Mouse (Mus musculus) kidney, embryonic 15.5 days (tissue): ENCODE measurements around the gene Rab11fip5. TPM values are rescaled to one million over a fixed set of nuclear protein-coding genes. Genes with fewer than 3 reads are reported as not detected.

Source experiments
- ATAC-seq: fragments of 200-750 bp; cut with Nextera tagmentation; replicated peaks from 2 replicates; pipeline ENCODE4 v1.8.0; 2017; ENCODE audit warnings: moderate TSS enrichment; ENCODE audit not compliant: low FRiP score
- H3K27ac ChIP-seq: fragments of 300-500 bp; sonication (generic); 2 replicates; pipeline ENCODE4 v1.5.1; 2015; ENCODE audit warnings: mild to moderate bottlenecking, inconsistent platforms
- H3K27me3 ChIP-seq: fragments of 300-500 bp; sonication (generic); 2 replicates; pipeline ENCODE4 v1.6.1; 2015; ENCODE audit warnings: inconsistent platforms
- H3K36me3 ChIP-seq: fragments of 300-500 bp; sonication (generic); 2 replicates; pipeline ENCODE4 v1.6.1; 2015; ENCODE audit warnings: inconsistent platforms
- H3K4me1 ChIP-seq: fragments of 300-500 bp; sonication (generic); 2 replicates; pipeline ENCODE4 v1.6.1; 2015; ENCODE audit warnings: inconsistent platforms
- H3K4me2 ChIP-seq: fragments of 300-500 bp; sonication (generic); 2 replicates; pipeline ENCODE4 v1.6.1; 2015; ENCODE audit warnings: moderate library complexity, mild to moderate bottlenecking, inconsistent platforms
- H3K4me3 ChIP-seq: fragments of 300-500 bp; sonication (generic); replicated peaks from 2 replicates; pipeline ENCODE4 v1.5.1; 2015; ENCODE audit warnings: mild to moderate bottlenecking, inconsistent platforms
- H3K9ac ChIP-seq: fragments of 300-500 bp; sonication (generic); 2 replicates; pipeline ENCODE4 v1.6.1; 2015; ENCODE audit warnings: mild to moderate bottlenecking, inconsistent platforms
- H3K9me3 ChIP-seq: fragments of 300-500 bp; sonication (generic); replicated peaks from 2 replicates; pipeline ENCODE4 v1.6.1; 2016; ENCODE audit warnings: inconsistent platforms
- WGBS: fragments of 180-500 bp; shearing (Covaris S2); methylation state at CpG from one replicate; pipeline ENCODE4 v1.1.7; 2015; ENCODE audit warnings: mixed read lengths; 5-methylcytosine and 5-hydroxymethylcytosine counted together
- polyA plus RNA-seq: library from polyadenylated mRNA; unstranded; fragments of >200 nt; fragmentation: Nextera tagmentation; extraction: Ambion mirVana; gene quantifications from 2 replicates; pipeline ENCODE4 v1.2.1, GENCODE M21; 2015

Rab11fip5 gene
- polyA plus RNA-seq, 1 experiment from 2014 or later, result 13.8 TPM

- peak overlapping the region; percentile 15 for H3K4me3 ChIP-seq
- no peaks in the 10 kb centered on the region for H3K27me3 ChIP-seq
- WGBS, result 74% methylated on average over 6 of the region's 6 CpGs
- H3K4me1 ChIP-seq, result peaks cover 66% of the 10 kb centered on the region
- H3K36me3 ChIP-seq, result no peaks in the 10 kb centered on the region
- ATAC-seq, result no peak
- peak overlapping the region; percentile 94 for H3K4me2 ChIP-seq
- H3K9ac ChIP-seq, result 0 out of 2 replicates have a peak overlapping the region, but pooled peaks have one; percentile 21
- H3K9me3 ChIP-seq, result no peaks in the 10 kb centered on the region
- no peak overlapping the region for H3K27ac ChIP-seq
Observed at GRCm38 (mm10) chr6:85371859-85372405, 2.5 kb downstream of the Rab11fip5 start.

GRCm38 (mm10) chr6:85370666-85371430 is 3.6 kb downstream of the Rab11fip5 start:
- no peaks in the 10 kb centered on the region for H3K36me3 ChIP-seq
- ATAC-seq, result no peak
- H3K27ac ChIP-seq, result no peak overlapping the region
- H3K4me2 ChIP-seq, result no peak overlapping the region
- no peak overlapping the region for H3K4me3 ChIP-seq
- H3K9me3 ChIP-seq, result no peaks in the 10 kb centered on the region
- H3K27me3 ChIP-seq, result no peaks in the 10 kb centered on the region
- peaks cover 74% of the 10 kb centered on the region for H3K4me1 ChIP-seq
- H3K9ac ChIP-seq, result no peak overlapping the region
- WGBS, result 95% methylated on average over 9 of the region's 9 CpGs

GRCm38 (mm10) chr6:85370041-85370440 is 4.4 kb downstream of the Rab11fip5 start:
- peaks cover 68% of the 10 kb centered on the region for H3K4me1 ChIP-seq
- no peaks in the 10 kb centered on the region for H3K36me3 ChIP-seq
- H3K27me3 ChIP-seq, result no peaks in the 10 kb centered on the region
- no peak overlapping the region for H3K9ac ChIP-seq
- peak overlapping the region; percentile 73; the same call in 1 of the 2 replicates for H3K27ac ChIP-seq
- no peak overlapping the region for H3K4me2 ChIP-seq
- H3K4me3 ChIP-seq, result no peak overlapping the region
- 86% methylated on average over 5 of the region's 5 CpGs for WGBS
- no peak for ATAC-seq
- H3K9me3 ChIP-seq, result no peaks in the 10 kb centered on the region

- H3K4me3 ChIP-seq, result no peak overlapping the region
- H3K27me3 ChIP-seq, result no peaks in the 10 kb centered on the region
- H3K9me3 ChIP-seq, result no peaks in the 10 kb centered on the region
- peaks cover 67% of the 10 kb centered on the region for H3K4me1 ChIP-seq
- no peaks in the 10 kb centered on the region for H3K36me3 ChIP-seq
- peak overlapping the region; percentile 73 for H3K27ac ChIP-seq
- 54% methylated on average over 5 of the region's 5 CpGs for WGBS
- H3K9ac ChIP-seq, result no peak overlapping the region
- no peak overlapping the region for H3K4me2 ChIP-seq
- ATAC-seq, result 0 out of 2 replicates have a peak, but pooled peaks have one; percentile 1
Observed at GRCm38 (mm10) chr6:85369181-85369860, 5.1 kb downstream of the Rab11fip5 start.

GRCm38 (mm10) chr6:85368722-85369121 is 5.7 kb downstream of the Rab11fip5 start:
- Histone ChIP-seq H3K4me2 (no peak overlapping the region), H3K9ac (no peak overlapping the region), H3K9me3 (no peaks in the 10 kb centered on the region), H3K4me3 (no peak overlapping the region), H3K27ac (peak overlapping the region; percentile 73), H3K27me3 (no peaks in the 10 kb centered on the region), H3K36me3 (no peaks in the 10 kb centered on the region), H3K4me1 (peaks cover 63% of the 10 kb centered on the region)
- WGBS, result 63% methylated on average over 5 of the region's 5 CpGs
- no peak for ATAC-seq

GRCm38 (mm10) chr6:85368166-85368565 is 6.3 kb downstream of the Rab11fip5 start:
- Histone ChIP-seq H3K27me3 (no peaks in the 10 kb centered on the region), H3K4me3 (no peak overlapping the region), H3K9me3 (no peaks in the 10 kb centered on the region), H3K36me3 (no peaks in the 10 kb centered on the region), H3K27ac (no peak overlapping the region), H3K4me2 (no peak overlapping the region), H3K9ac (no peak overlapping the region), H3K4me1 (peaks cover 58% of the 10 kb centered on the region)
- ATAC-seq, result no peak
- WGBS, result 94% methylated on average over 1 of the region's 1 CpGs

- Histone ChIP-seq H3K27ac (0 out of 2 replicates have a peak overlapping the region, but pooled peaks have one; percentile 39), H3K27me3 (no peaks in the 10 kb centered on the region), H3K4me2 (no peak overlapping the region), H3K9ac (no peak overlapping the region), H3K9me3 (no peaks in the 10 kb centered on the region), H3K4me1 (peaks cover 40% of the 10 kb centered on the region), H3K4me3 (no peak overlapping the region), H3K36me3 (no peaks in the 10 kb centered on the region)
- 68% methylated on average over 1 of the region's 1 CpGs for WGBS
- ATAC-seq, result no peak
Observed at GRCm38 (mm10) chr6:85366387-85366786, 8.0 kb downstream of the Rab11fip5 start.

GRCm38 (mm10) chr6:85364439-85364838 is 10.0 kb downstream of the Rab11fip5 start:
- Histone ChIP-seq H3K36me3 (no peaks in the 10 kb centered on the region), H3K27me3 (no peaks in the 10 kb centered on the region), H3K27ac (no peak overlapping the region), H3K4me3 (no peak overlapping the region), H3K4me1 (peaks cover 33% of the 10 kb centered on the region), H3K9ac (no peak overlapping the region), H3K9me3 (no peaks in the 10 kb centered on the region), H3K4me2 (no peak overlapping the region)
- ATAC-seq, result no peak
- WGBS, result 64% methylated on average over 5 of the region's 5 CpGs

- H3K9me3 ChIP-seq, result no peaks in the 10 kb centered on the region
- H3K4me3 ChIP-seq, result no peak overlapping the region
- no peaks in the 10 kb centered on the region for H3K36me3 ChIP-seq
- peaks cover 27% of the 10 kb centered on the region for H3K4me1 ChIP-seq
- H3K27ac ChIP-seq, result no peak overlapping the region
- no peak for ATAC-seq
- no peak overlapping the region for H3K9ac ChIP-seq
- H3K4me2 ChIP-seq, result no peak overlapping the region
- 78% methylated on average over 4 of the region's 4 CpGs for WGBS
- H3K27me3 ChIP-seq, result no peaks in the 10 kb centered on the region
Observed at GRCm38 (mm10) chr6:85363906-85364260, 10.6 kb downstream of the Rab11fip5 start.

- WGBS, result 90% methylated on average over 5 of the region's 5 CpGs
- H3K4me2 ChIP-seq, result no peak overlapping the region
- no peak overlapping the region for H3K27ac ChIP-seq
- H3K9ac ChIP-seq, result no peak overlapping the region
- no peaks in the 10 kb centered on the region for H3K36me3 ChIP-seq
- no peak for ATAC-seq
- peaks cover 22% of the 10 kb centered on the region for H3K4me1 ChIP-seq
- no peaks in the 10 kb centered on the region for H3K27me3 ChIP-seq
- H3K9me3 ChIP-seq, result no peaks in the 10 kb centered on the region
- no peak overlapping the region for H3K4me3 ChIP-seq
Observed at GRCm38 (mm10) chr6:85363231-85363905, 11.1 kb downstream of the Rab11fip5 start.

GRCm38 (mm10) chr6:85362610-85363009 is 11.8 kb downstream of the Rab11fip5 start:
- Histone ChIP-seq H3K4me2 (no peak overlapping the region), H3K36me3 (no peaks in the 10 kb centered on the region), H3K4me3 (no peak overlapping the region), H3K9me3 (no peaks in the 10 kb centered on the region), H3K27me3 (no peaks in the 10 kb centered on the region), H3K27ac (no peak overlapping the region), H3K4me1 (peaks cover 15% of the 10 kb centered on the region), H3K9ac (no peak overlapping the region)
- 84% methylated on average over 5 of the region's 5 CpGs for WGBS
- ATAC-seq, result no peak

GRCm38 (mm10) chr6:85360311-85360710 is 14.1 kb downstream of the Rab11fip5 start:
- 85% methylated on average over 5 of the region's 5 CpGs for WGBS
- H3K4me3 ChIP-seq, result no peak overlapping the region

More at GRCm38 (mm10) chr6:85360311-85360710, 14.1 kb downstream of the Rab11fip5 start:
- no peak overlapping the region for H3K4me2 ChIP-seq
- H3K4me1 ChIP-seq, result 0 out of 2 replicates have a peak, but pooled peaks cover 3% of the 10 kb centered on the region
- H3K36me3 ChIP-seq, result no peaks in the 10 kb centered on the region
- H3K9ac ChIP-seq, result no peak overlapping the region
- no peak overlapping the region for H3K27ac ChIP-seq
- 0 out of 2 replicates have a peak, but pooled peaks have one; percentile 29 for ATAC-seq
- H3K9me3 ChIP-seq, result no peaks in the 10 kb centered on the region
- no peaks in the 10 kb centered on the region for H3K27me3 ChIP-seq
